Mouse (Mus musculus): ENCODE results near the gene Cachd1.

- TF ChIP-seq CTCF (IDR thresholded peaks at IDR 0.05; ENCODE audit: low read depth, low read length) (no peak), TAL1 (conservative IDR thresholded peaks at IDR 0.05; ENCODE audit: low read depth, low read length) (no peak)
Observed at GRCm38 (mm10) chr4:100782891-100783290, 6.4 kb downstream of the Cachd1 start.

Measured in G1E (cell line).